Mouse (Mus musculus) ES-Bruce4 (cell line): ENCODE data around the gene Prpf8. TPM values are rescaled to one million over a fixed set of nuclear protein-coding genes. Genes with fewer than 3 reads are reported as not detected.
A peak's percentile ranks its signal among the peaks of the same experiment; 100 is the strongest.

Source experiments
- H3K27ac ChIP-seq: 2 replicates; pipeline ENCODE4 v1.5.1; 2012; ENCODE audit warnings: low read length, inconsistent platforms; ENCODE audit not compliant: insufficient read depth
- H3K27me3 ChIP-seq: 2 replicates; pipeline ENCODE4 v1.6.1; 2012; ENCODE audit warnings: mild to moderate bottlenecking, low read length, inconsistent platforms; ENCODE audit not compliant: control insufficient read depth, poor library complexity, insufficient read depth, severe bottlenecking
- H3K36me3 ChIP-seq: 2 replicates; pipeline ENCODE4 v1.6.1; 2012; ENCODE audit warnings: inconsistent platforms, mild to moderate bottlenecking, low read length, moderate library complexity; ENCODE audit not compliant: control insufficient read depth, poor library complexity, insufficient read depth, severe bottlenecking
- H3K4me1 ChIP-seq: one replicate; pipeline ENCODE4 v1.8.1; 2011; ENCODE audit warnings: low read length; ENCODE audit not compliant: control insufficient read depth, insufficient read depth
- H3K4me3 ChIP-seq: 2 replicates; pipeline ENCODE4 v1.5.1; 2011; ENCODE audit warnings: low read depth, mild to moderate bottlenecking, low read length
- H3K9ac ChIP-seq: 2 replicates; pipeline ENCODE4 v1.6.1; 2012; ENCODE audit warnings: low read depth, mild to moderate bottlenecking, inconsistent platforms; ENCODE audit not compliant: poor library complexity, severe bottlenecking
- H3K9me3 ChIP-seq: replicated peaks from 2 replicates; pipeline ENCODE4 v1.6.1; 2012; ENCODE audit warnings: mild to moderate bottlenecking, low read length, inconsistent platforms; ENCODE audit not compliant: control insufficient read depth, poor library complexity, insufficient read depth, severe bottlenecking
- CTCF ChIP-seq: IDR thresholded peaks from one replicate; pipeline ENCODE4 v1.8.1; 2011; ENCODE audit warnings: low read depth, low read length
- EP300 ChIP-seq: IDR thresholded peaks from 2 replicates; pipeline ENCODE4 v1.6.1; 2011; ENCODE audit warnings: low read depth, low read length; ENCODE audit not compliant: insufficient read depth
- POLR2A ChIP-seq: IDR thresholded peaks from one replicate; pipeline ENCODE4 v1.8.1; 2011; ENCODE audit warnings: low read length; ENCODE audit not compliant: insufficient read depth
- polyA plus RNA-seq: library from polyadenylated mRNA; stranded (reverse); fragments of >200 nt; gene quantifications from 2 replicates; pipeline ENCODE4 v1.2.4, GENCODE M21; 2011; ENCODE audit warnings: low read depth; ENCODE audit not compliant: missing spikeins, insufficient read depth, insufficient read length

Prpf8 gene
- polyA plus RNA-seq, 1 experiment = 212 TPM

GRCm38 (mm10) chr11:75456440-75456871 is 30.2 kb upstream of the Prpf8 start:
- no peak overlapping the region for H3K9ac ChIP-seq
- no peaks in the 10 kb centered on the region for H3K27me3 ChIP-seq
- H3K4me3 ChIP-seq = no peak overlapping the region
- H3K4me1 ChIP-seq = no peaks in the 10 kb centered on the region
- H3K9me3 ChIP-seq = no peaks in the 10 kb centered on the region
- TF ChIP-seq EP300 (no peak), CTCF (no peak), POLR2A (no peak)
- H3K36me3 ChIP-seq = no peaks in the 10 kb centered on the region
- no peak overlapping the region for H3K27ac ChIP-seq

- TF ChIP-seq EP300 (no peak), CTCF (peak; percentile 3), POLR2A (no peak)
- H3K27me3 ChIP-seq = no peaks in the 10 kb centered on the region
- no peak overlapping the region for H3K27ac ChIP-seq
- H3K36me3 ChIP-seq = no peaks in the 10 kb centered on the region
- H3K4me1 ChIP-seq = no peaks in the 10 kb centered on the region
- no peak overlapping the region for H3K9ac ChIP-seq
- no peak overlapping the region for H3K4me3 ChIP-seq
- H3K9me3 ChIP-seq = no peaks in the 10 kb centered on the region
Observed at GRCm38 (mm10) chr11:75458169-75458568, 28.4 kb upstream of the Prpf8 start.

GRCm38 (mm10) chr11:75458628-75459041 is 28.0 kb upstream of the Prpf8 start:
- H3K4me1 ChIP-seq = no peaks in the 10 kb centered on the region
- no peaks in the 10 kb centered on the region for H3K27me3 ChIP-seq
- H3K27ac ChIP-seq = no peak overlapping the region
- no peak overlapping the region for H3K4me3 ChIP-seq
- H3K9me3 ChIP-seq = no peaks in the 10 kb centered on the region
- H3K36me3 ChIP-seq = no peaks in the 10 kb centered on the region
- no peak overlapping the region for H3K9ac ChIP-seq
- TF ChIP-seq POLR2A (no peak), EP300 (no peak), CTCF (no peak)

- H3K4me1 ChIP-seq = no peaks in the 10 kb centered on the region
- peak overlapping the region; percentile 95 for H3K27ac ChIP-seq
- no peaks in the 10 kb centered on the region for H3K36me3 ChIP-seq
- H3K9ac ChIP-seq = peak overlapping the region; percentile 92
- no peak overlapping the region for H3K4me3 ChIP-seq
- no peaks in the 10 kb centered on the region for H3K9me3 ChIP-seq
- TF ChIP-seq POLR2A (no peak), CTCF (no peak)
- H3K27me3 ChIP-seq = no peaks in the 10 kb centered on the region
Observed at GRCm38 (mm10) chr11:75459141-75459711, 27.4 kb upstream of the Prpf8 start.

- no peak for TF ChIP-seq POLR2A
- no peak for TF ChIP-seq CTCF
- no peak for TF ChIP-seq EP300
- no peaks in the 10 kb centered on the region for H3K27me3 ChIP-seq
- H3K9me3 ChIP-seq = no peaks in the 10 kb centered on the region
- peak overlapping the region; percentile 95 for H3K27ac ChIP-seq
- no peaks in the 10 kb centered on the region for H3K4me1 ChIP-seq
- H3K9ac ChIP-seq = peak overlapping the region; percentile 92
- no peaks in the 10 kb centered on the region for H3K36me3 ChIP-seq
- H3K4me3 ChIP-seq = peak overlapping the region; percentile 66
Observed at GRCm38 (mm10) chr11:75459751-75460102, 26.9 kb upstream of the Prpf8 start.

- no peak for TF ChIP-seq CTCF
- TF ChIP-seq POLR2A = peak; percentile 31
- TF ChIP-seq EP300 = no peak
- Histone ChIP-seq H3K9ac (peak overlapping the region; percentile 92), H3K27me3 (no peaks in the 10 kb centered on the region), H3K4me3 (peak overlapping the region; percentile 76), H3K27ac (peak overlapping the region; percentile 95), H3K9me3 (no peaks in the 10 kb centered on the region), H3K36me3 (peaks cover under 1% of the 10 kb centered on the region), H3K4me1 (no peaks in the 10 kb centered on the region)
Observed at GRCm38 (mm10) chr11:75460103-75460843, 26.3 kb upstream of the Prpf8 start.
